Mouse (Mus musculus): ENCODE measurements at regions not wholly inside any gene's neighbourhood (a gene's known extent, or its start where the extent isn't known, plus 50 kb on each side); places are given as distances from the start of the nearest gene placed in this dataset.

DNA sequence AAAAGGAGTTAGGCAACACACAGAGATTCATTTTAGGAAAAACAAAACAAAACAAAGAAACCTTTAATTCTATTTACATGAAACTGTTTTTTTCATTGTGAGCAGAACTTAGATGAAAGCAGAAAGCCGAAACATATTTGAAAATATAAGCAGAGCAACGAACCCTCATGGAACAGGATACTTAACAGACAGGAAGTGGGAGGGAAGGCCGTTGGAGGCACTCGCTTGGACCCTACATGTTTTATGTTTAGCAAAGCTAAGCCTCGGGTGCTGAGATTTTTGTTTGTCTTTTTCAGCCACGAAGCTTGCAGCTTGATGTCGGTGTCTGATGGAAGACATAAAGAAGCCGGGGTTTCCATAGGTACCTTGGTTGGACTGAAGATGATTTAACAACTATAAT is 108.5 kb upstream of the Rxfp2 start:
- Histone ChIP-seq H3K9me3 (replicated peaks) (no peaks in the 10 kb centered on the region), H3K9ac (no peak overlapping the region), H3K4me1 (no peaks in the 10 kb centered on the region), H3K36me3 (no peaks in the 10 kb centered on the region), H3K27me3 (no peaks in the 10 kb centered on the region), H3K27ac (no peak overlapping the region), H3K4me2 (replicated peaks) (no peak overlapping the region), H3K4me3 (no peak overlapping the region)
- ATAC-seq (ENCODE audit: low FRiP score) = no peak
- WGBS = 74% methylated on average over 8 of the region's 8 CpGs

DNA sequence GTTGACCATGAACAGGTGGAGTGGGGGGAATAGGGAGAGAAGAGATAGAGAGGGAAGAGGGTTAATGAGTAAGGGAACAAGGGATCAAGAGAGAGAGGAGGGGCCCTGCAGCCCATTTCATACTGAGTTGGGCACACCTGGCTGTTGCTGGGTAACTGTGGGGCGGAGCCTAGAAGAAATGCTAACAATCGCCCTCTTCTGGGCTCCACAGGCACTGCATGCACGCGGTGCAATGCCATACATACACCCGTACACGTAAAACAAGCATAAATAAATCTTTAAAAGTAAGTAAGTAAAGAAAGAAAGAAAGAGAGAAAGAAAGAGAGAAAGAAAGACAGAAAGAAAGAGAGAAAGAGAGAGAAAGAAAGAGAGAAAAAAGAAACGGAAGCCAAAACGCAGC is 106.5 kb upstream of the Rxfp2 start:
- Histone ChIP-seq H3K9me3 (replicated peaks) (no peaks in the 10 kb centered on the region), H3K36me3 (no peaks in the 10 kb centered on the region), H3K27ac (no peak overlapping the region), H3K4me3 (no peak overlapping the region), H3K4me1 (no peaks in the 10 kb centered on the region), H3K27me3 (no peaks in the 10 kb centered on the region), H3K9ac (no peak overlapping the region), H3K4me2 (replicated peaks) (no peak overlapping the region)
- no peak for ATAC-seq (ENCODE audit: low FRiP score)
- 87% methylated on average over 8 of the region's 8 CpGs for WGBS

DNA sequence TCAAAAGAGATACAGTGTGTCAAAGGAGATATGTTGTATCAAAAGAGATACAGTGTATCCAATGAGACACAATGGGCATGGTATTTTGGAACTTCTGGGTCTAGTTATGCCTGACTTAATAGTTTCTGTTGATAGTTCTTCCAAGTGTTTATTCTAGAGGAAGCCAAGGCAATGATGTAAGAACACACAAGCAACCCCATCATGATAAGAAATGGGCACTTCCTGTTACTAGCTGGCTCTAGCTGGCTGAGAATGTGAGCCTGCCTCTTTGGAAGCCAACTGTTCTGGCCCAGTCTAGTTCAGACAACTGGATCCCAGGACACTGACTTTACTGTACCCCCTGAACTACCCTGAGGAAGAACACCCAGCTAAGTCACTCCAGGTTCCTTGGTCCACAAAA is 102.7 kb upstream of the Rxfp2 start:
- Histone ChIP-seq H3K9ac (no peak overlapping the region), H3K36me3 (no peaks in the 10 kb centered on the region), H3K4me2 (replicated peaks) (no peak overlapping the region), H3K9me3 (replicated peaks) (no peaks in the 10 kb centered on the region), H3K27ac (no peak overlapping the region), H3K4me3 (no peak overlapping the region), H3K4me1 (no peaks in the 10 kb centered on the region), H3K27me3 (no peaks in the 10 kb centered on the region)
- ATAC-seq (ENCODE audit: low FRiP score) = no peak

DNA sequence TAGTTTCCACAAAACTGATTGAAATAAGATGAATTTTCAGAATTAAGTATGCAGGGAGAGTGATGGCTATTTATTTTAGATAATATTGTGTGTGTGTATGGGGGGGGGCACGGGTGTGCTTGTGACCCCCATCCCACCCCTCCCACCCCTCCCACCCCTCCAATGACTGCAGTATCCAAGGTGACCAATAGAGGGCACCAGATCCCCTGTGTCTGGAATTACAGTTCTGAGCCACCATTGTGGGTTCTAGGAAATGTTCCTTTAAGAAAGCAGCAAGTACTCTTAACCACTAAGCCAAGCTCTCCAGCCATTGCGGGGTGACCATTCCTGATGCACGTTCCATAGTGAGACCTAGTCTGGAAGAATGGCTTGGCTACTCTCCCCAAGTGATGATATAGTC is 101.1 kb upstream of the Rxfp2 start:
- 32% methylated on average over 3 of the region's 3 CpGs for WGBS

DNA sequence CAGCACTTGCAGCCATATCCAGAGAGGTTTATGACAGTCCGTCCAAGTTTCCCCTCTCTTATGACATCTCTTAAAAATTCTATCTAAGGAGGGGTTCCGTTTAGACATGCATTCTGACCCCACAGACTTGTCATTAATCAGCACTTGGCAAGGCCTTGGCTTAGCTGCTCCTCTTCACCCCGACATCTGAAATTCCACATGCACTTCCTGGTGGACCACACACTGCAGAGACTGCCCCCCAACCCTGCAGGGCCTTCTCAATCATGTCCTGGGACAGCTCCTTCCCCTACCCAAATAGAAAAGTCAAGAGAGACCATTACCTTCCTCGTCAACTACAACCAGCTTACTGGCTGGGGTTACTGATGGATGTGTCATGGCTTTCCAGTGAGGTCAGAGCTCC is 99.4 kb upstream of the Rxfp2 start:
- Histone ChIP-seq H3K4me1 (no peaks in the 10 kb centered on the region), H3K36me3 (no peaks in the 10 kb centered on the region), H3K27me3 (no peaks in the 10 kb centered on the region), H3K4me3 (no peak overlapping the region), H3K27ac (no peak overlapping the region), H3K9ac (no peak overlapping the region), H3K4me2 (replicated peaks) (no peak overlapping the region), H3K9me3 (replicated peaks) (no peaks in the 10 kb centered on the region; the same call in 1 of the 2 replicates)
- ATAC-seq (ENCODE audit: low FRiP score) = no peak
- 56% methylated on average over 4 of the region's 4 CpGs for WGBS

More for the DNA sequence above, 101.1 kb upstream of the Rxfp2 start:
- Histone ChIP-seq H3K4me2 (replicated peaks) (no peak overlapping the region), H3K9me3 (replicated peaks) (no peaks in the 10 kb centered on the region; the same call in 1 of the 2 replicates), H3K4me3 (no peak overlapping the region), H3K27me3 (no peaks in the 10 kb centered on the region), H3K36me3 (no peaks in the 10 kb centered on the region), H3K4me1 (no peaks in the 10 kb centered on the region), H3K27ac (no peak overlapping the region), H3K9ac (no peak overlapping the region)
- ATAC-seq (ENCODE audit: low FRiP score) = no peak

- Histone ChIP-seq H3K9ac (no peak overlapping the region), H3K36me3 (no peaks in the 10 kb centered on the region), H3K4me3 (no peak overlapping the region), H3K27me3 (no peaks in the 10 kb centered on the region), H3K4me2 (replicated peaks) (no peak overlapping the region), H3K9me3 (replicated peaks) (no peaks in the 10 kb centered on the region; the same call in 1 of the 2 replicates), H3K27ac (no peak overlapping the region), H3K4me1 (no peaks in the 10 kb centered on the region)
- 92% methylated on average over 4 of the region's 4 CpGs for WGBS
- no peak for ATAC-seq (ENCODE audit: low FRiP score)
Observed at GRCm38 (mm10) chr5:149920326-149920725, 98.1 kb upstream of the Rxfp2 start.

- no peaks in the 10 kb centered on the region; the same call in 1 of the 2 replicates for H3K9me3 ChIP-seq (replicated peaks)
- H3K27me3 ChIP-seq = no peaks in the 10 kb centered on the region
- WGBS = 88% methylated on average over 10 of the region's 10 CpGs
- H3K4me2 ChIP-seq (replicated peaks) = no peak overlapping the region
- no peak for ATAC-seq (ENCODE audit: low FRiP score)
- H3K36me3 ChIP-seq = no peaks in the 10 kb centered on the region
- no peak overlapping the region for H3K9ac ChIP-seq
- H3K27ac ChIP-seq = no peak overlapping the region
- H3K4me3 ChIP-seq = no peak overlapping the region
- H3K4me1 ChIP-seq = no peaks in the 10 kb centered on the region
Observed at GRCm38 (mm10) chr5:149924501-149924900, 94.0 kb upstream of the Rxfp2 start.

DNA sequence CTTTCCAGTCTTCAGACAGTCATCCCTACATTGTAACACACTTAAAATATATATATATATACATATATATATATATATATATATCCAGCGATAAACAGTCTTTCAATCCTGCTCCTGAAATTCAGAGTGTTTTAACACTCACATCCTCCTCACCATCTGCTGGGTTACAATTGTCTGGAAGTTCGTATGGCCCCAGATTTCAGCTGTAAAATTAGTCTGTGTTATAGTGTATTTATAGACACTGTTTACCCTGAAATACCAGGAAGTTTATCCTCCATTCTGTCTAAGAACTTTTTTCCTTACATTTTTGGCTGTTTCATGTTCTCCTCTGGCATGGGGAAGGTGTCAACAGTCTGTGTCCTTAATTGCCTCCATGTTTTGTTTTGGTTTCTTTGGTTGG is 91.7 kb upstream of the Rxfp2 start:
- WGBS = 87% methylated on average over 2 of the region's 2 CpGs
- no peak for ATAC-seq (ENCODE audit: low FRiP score)
- Histone ChIP-seq H3K9me3 (replicated peaks) (no peaks in the 10 kb centered on the region), H3K4me1 (peaks cover 5% of the 10 kb centered on the region), H3K4me2 (replicated peaks) (no peak overlapping the region), H3K27ac (no peak overlapping the region), H3K27me3 (no peaks in the 10 kb centered on the region), H3K36me3 (no peaks in the 10 kb centered on the region), H3K9ac (no peak overlapping the region), H3K4me3 (no peak overlapping the region)

DNA sequence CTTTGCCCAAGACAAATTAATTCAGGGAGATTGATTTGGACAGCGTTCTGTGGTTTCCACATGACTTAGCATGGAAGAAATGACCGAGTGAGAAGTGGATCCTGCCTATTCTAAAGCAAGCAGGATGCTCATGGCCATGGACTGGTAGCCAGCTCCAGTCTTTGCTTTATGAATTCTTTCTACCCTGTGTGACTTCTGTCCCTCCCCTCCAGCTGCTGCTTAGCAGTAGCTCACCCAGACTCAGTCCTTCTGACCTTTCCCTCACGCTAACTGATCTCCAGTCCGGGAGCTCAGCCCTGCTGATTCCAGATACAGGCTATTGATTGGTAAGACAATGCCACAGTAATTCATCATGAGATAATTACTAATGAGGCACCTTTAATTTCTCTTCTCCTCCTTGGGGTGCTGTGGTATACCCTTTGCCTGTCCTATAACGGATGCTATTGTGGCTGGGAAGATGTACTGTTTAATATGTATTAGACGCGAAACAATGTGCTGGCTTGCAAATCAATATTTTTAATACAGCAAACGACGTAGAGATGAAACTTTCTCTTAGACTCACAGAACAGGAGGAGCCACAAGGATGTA is 86.8 kb upstream of the Rxfp2 start:
- H3K4me2 ChIP-seq (replicated peaks) = peak overlapping the region; percentile 15; the same call in 1 of the 2 replicates
- H3K4me1 ChIP-seq = peaks cover 17% of the 10 kb centered on the region
- no peak overlapping the region for H3K4me3 ChIP-seq
- ATAC-seq (ENCODE audit: low FRiP score) = peak; percentile 67
- H3K36me3 ChIP-seq = no peaks in the 10 kb centered on the region
- H3K9me3 ChIP-seq (replicated peaks) = no peaks in the 10 kb centered on the region
- no peaks in the 10 kb centered on the region for H3K27me3 ChIP-seq
- H3K9ac ChIP-seq = no peak overlapping the region
- H3K27ac ChIP-seq = peak overlapping the region; percentile 13; the same call in 1 of the 2 replicates
- WGBS = 46% methylated on average over 9 of the region's 9 CpGs

- H3K27me3 ChIP-seq = no peaks in the 10 kb centered on the region
- H3K27ac ChIP-seq = peak overlapping the region; percentile 13; the same call in 1 of the 2 replicates
- peak; percentile 59 for ATAC-seq (ENCODE audit: low FRiP score)
- whole genome bisulfite sequencing = 34% methylated on average over 4 of the region's 4 CpGs
- H3K36me3 ChIP-seq = no peaks in the 10 kb centered on the region
- peaks cover 17% of the 10 kb centered on the region for H3K4me1 ChIP-seq
- no peak overlapping the region for H3K9ac ChIP-seq
- H3K9me3 ChIP-seq (replicated peaks) = no peaks in the 10 kb centered on the region
- H3K4me3 ChIP-seq = no peak overlapping the region
- H3K4me2 ChIP-seq (replicated peaks) = no peak overlapping the region
Observed at GRCm38 (mm10) chr5:149932220-149932619, 86.3 kb upstream of the Rxfp2 start.

GRCm38 (mm10) chr5:149945651-149946050 is 72.8 kb upstream of the Rxfp2 start:
- Histone ChIP-seq H3K4me2 (replicated peaks) (no peak overlapping the region), H3K4me3 (no peak overlapping the region), H3K9me3 (replicated peaks) (no peaks in the 10 kb centered on the region), H3K9ac (no peak overlapping the region), H3K27me3 (no peaks in the 10 kb centered on the region), H3K4me1 (no peaks in the 10 kb centered on the region), H3K36me3 (no peaks in the 10 kb centered on the region), H3K27ac (no peak overlapping the region)
- ATAC-seq (ENCODE audit: low FRiP score) = no peak

GRCm38 (mm10) chr5:149947491-149947890 is 71.0 kb upstream of the Rxfp2 start:
- no peak for ATAC-seq (ENCODE audit: low FRiP score)

GRCm38 (mm10) chr5:149956931-149957330 is 61.5 kb upstream of the Rxfp2 start:
- ATAC-seq (ENCODE audit: low FRiP score) = no peak
- no peaks in the 10 kb centered on the region for H3K9me3 ChIP-seq (replicated peaks)
- no peaks in the 10 kb centered on the region for H3K4me1 ChIP-seq
- 76% methylated on average over 4 of the region's 4 CpGs for WGBS
- H3K36me3 ChIP-seq = no peaks in the 10 kb centered on the region
- no peak overlapping the region for H3K4me3 ChIP-seq
- H3K9ac ChIP-seq = no peak overlapping the region
- no peak overlapping the region for H3K27ac ChIP-seq
- no peaks in the 10 kb centered on the region for H3K27me3 ChIP-seq
- H3K4me2 ChIP-seq (replicated peaks) = no peak overlapping the region

More at GRCm38 (mm10) chr5:149947491-149947890, 71.0 kb upstream of the Rxfp2 start:
- no peak overlapping the region for H3K4me2 ChIP-seq (replicated peaks)
- no peaks in the 10 kb centered on the region for H3K9me3 ChIP-seq (replicated peaks)
- no peak overlapping the region for H3K27ac ChIP-seq
- no peaks in the 10 kb centered on the region for H3K36me3 ChIP-seq
- H3K9ac ChIP-seq = no peak overlapping the region
- 86% methylated on average over 2 of the region's 2 CpGs for WGBS
- no peaks in the 10 kb centered on the region for H3K4me1 ChIP-seq
- no peak overlapping the region for H3K4me3 ChIP-seq
- no peaks in the 10 kb centered on the region for H3K27me3 ChIP-seq

Data from hindbrain, embryonic 12.5 days (tissue).